Mouse (Mus musculus) left cerebral cortex, adult 2 months (tissue): Measurements from ENCODE around the gene Mfsd12. TPM values are rescaled to one million over a fixed set of nuclear protein-coding genes. Genes with fewer than 3 reads are reported as not detected.

ENCODE experiments used
- DNase-seq, 2 experiments: peaks; one replicate each; pipeline ENCODE4 v3.0.0; 2021 to 2022; ENCODE audit warnings: low spot score in 2 of 2, mixed read lengths in 1 of 2; ENCODE audit errors: extremely low spot score in 1 of 2
- H3K27ac ChIP-seq: fragments of 200-600 bp; 2 replicates; pipeline ENCODE4 v1.8.1; 2022
- H3K4me3 ChIP-seq: fragments of 200-600 bp; 2 replicates; pipeline ENCODE4 v1.8.1; 2022
- CTCF ChIP-seq: fragments of 200-600 bp; IDR thresholded peaks from 2 replicates; pipeline ENCODE4 v1.8.1; 2022; ENCODE audit warnings: antibody characterized with exemption, mild to moderate bottlenecking, moderate library complexity
- intact Hi-C: fragments of 180-260 bp; cut with DNase I; formaldehyde crosslinking; loops from one replicate; pipeline ENCODE4 v1.15.1; 2025
- total RNA-seq, 2 experiments: library from RNA; stranded (reverse); gene quantifications; 2 replicates each; pipeline ENCODE4 v1.2.3; 2021

The Mfsd12 gene
- total RNA-seq, 2 experiments from 2014 or later, result 38.2 to 40.2 TPM

DNA sequence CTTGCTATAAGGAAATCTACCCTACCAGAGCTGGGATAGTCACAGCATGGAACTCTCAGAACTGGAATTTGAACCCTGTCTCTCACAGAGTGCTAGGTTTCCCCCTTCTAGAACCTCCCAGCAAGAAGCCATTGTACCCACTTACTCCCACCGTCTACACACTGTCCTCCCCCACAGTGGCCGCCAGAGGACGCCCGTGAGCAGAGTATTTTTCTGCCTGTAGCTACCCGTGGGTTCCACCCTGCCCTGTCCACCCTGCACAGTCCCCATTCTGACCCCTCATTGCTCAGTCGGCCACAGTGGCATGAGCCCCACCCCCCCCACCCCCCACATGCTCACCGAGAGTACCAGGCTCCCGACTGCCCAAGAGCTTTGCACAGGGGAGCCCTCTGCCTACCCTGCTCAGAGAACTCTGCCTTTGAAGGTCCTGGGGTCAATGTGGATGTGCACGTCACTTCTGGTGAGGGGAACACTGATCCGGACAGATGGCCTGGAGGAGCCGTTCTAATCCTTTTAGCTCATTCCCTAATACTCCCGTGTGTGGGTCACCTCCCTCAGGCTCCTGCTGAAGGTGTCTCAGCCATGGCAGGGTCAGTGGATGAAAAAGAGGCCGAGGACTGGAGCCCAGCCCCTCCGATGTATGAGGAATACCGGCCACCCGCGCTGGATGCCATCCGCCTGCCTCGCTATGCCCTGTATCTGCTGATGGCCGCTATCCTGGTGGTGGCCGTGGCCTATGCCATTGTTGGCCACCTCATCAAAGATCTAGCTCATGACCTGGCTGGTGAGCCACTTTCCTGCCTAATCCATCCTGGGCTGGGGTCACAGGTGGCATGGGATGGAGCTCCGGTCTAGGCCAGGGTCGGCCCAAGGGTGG lies 32.7 kb downstream of the Mfsd12 start:
- H3K27ac ChIP-seq, result no peak overlapping the region
- intact Hi-C loops, result loop anchor here (1.0 kb wide), 1 partner anchor 60 kb away; no protein-coding TSS in a partner anchor
- H3K4me3 ChIP-seq, result no peak overlapping the region
- DNase-seq, result peak; percentile 70 to 79
- TF ChIP-seq CTCF, result peak; percentile 94

GRCm38 (mm10) chr10:81390678-81390965 lies 33.3 kb downstream of the Mfsd12 start:
- no peak for DNase-seq
- no peak overlapping the region for H3K27ac ChIP-seq
- TF ChIP-seq CTCF, result no peak
- intact Hi-C loops, result no loop called here
- no peak overlapping the region for H3K4me3 ChIP-seq

DNA sequence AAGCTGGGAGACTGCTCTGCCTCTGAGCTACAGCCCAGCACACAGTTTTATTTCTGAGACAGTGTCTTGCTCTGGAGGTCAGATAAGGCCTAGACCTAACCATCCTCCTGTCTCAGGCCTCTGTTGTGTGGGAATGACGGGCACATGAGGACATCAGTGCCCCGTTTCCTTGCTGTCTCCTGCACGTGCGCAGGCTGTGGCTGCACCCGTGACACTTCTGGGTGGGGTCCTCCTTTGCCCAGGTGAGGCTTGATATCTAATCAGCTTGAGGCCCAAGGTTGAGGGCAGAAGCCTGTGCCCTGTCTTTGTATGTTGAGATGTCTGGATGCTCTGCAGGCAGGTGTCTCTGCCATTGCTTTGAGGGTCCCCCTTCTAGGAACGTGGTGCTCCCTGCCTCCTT lies 35.0 kb downstream of the Mfsd12 start:
- Histone ChIP-seq H3K27ac (no peak overlapping the region), H3K4me3 (no peak overlapping the region)
- no peak for TF ChIP-seq CTCF
- no peak for DNase-seq
- intact Hi-C loops, result no loop called here

GRCm38 (mm10) chr10:81392781-81393185 lies 35.5 kb downstream of the Mfsd12 start, which contains the start of gene Smim24:
TSS of gene Smim24 (plus strand) at chr10:81393051.
- DNase-seq, result no peak
- no peak within 1 kb of the TSS for H3K4me3 ChIP-seq
- TF ChIP-seq CTCF, result no peak
- intact Hi-C loops, result no loop called here
- no peak within 1 kb of the TSS; the same call in 1 of the 2 replicates for H3K27ac ChIP-seq

DNA sequence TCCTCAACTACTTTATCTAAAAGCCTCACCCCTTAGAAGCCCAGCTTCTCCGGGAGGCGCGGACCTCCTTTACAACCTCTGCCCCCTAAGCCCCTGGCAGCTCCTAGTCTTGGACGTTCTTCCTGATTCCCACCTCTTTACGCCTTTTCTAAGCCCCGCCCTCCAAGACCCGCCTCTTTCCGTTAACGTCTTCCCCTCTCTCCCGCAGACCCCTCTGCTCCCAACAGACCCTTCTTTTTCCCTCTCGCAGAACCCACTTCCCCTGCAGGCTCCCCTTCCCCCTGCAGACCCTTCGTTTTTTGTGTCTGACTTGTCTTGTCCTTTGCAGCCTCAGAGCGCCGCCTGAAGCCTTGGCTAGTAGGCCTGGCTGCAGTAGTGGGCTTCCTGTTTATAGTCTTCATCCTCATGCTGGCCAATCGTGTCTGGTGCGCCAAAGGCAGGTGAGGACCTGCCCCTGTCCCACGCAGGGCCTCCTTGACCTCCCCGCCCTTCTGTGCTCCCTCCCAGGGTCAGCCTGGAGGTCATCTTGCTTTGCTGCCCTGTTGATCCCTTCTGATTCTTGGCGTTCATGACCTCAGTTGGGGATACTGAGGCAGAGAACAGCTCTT lies 36.3 kb downstream of the Mfsd12 start:
- H3K27ac ChIP-seq, result no peak overlapping the region; the same call in 1 of the 2 replicates
- no peak for DNase-seq
- intact Hi-C loops, result no loop called here
- H3K4me3 ChIP-seq, result no peak overlapping the region
- TF ChIP-seq CTCF, result no peak

GRCm38 (mm10) chr10:81395127-81395526 lies 37.8 kb downstream of the Mfsd12 start:
- peak; percentile 58 to 63 for DNase-seq
- intact Hi-C loops, result loop anchor here (1.0 kb wide), 1 partner anchor 55 kb away; no protein-coding TSS in a partner anchor
- TF ChIP-seq CTCF, result peak; percentile 96

GRCm38 (mm10) chr10:81395865-81396264 lies 38.6 kb downstream of the Mfsd12 start:
- no peak for TF ChIP-seq CTCF
- Histone ChIP-seq H3K4me3 (no peak overlapping the region), H3K27ac (no peak overlapping the region)
- no peak for DNase-seq
- intact Hi-C loops, result loop anchor here (1.0 kb wide), 1 partner anchor 54 kb away; no protein-coding TSS in a partner anchor

More at GRCm38 (mm10) chr10:81395127-81395526, 37.8 kb downstream of the Mfsd12 start:
- no peak overlapping the region for H3K27ac ChIP-seq
- no peak overlapping the region for H3K4me3 ChIP-seq

GRCm38 (mm10) chr10:81396749-81397148 lies 39.5 kb downstream of the Mfsd12 start:
- H3K27ac ChIP-seq, result no peak overlapping the region
- H3K4me3 ChIP-seq, result no peak overlapping the region
- TF ChIP-seq CTCF, result no peak
- DNase-seq, result no peak
- intact Hi-C loops, result no loop called here

- DNase-seq, result no peak
- Histone ChIP-seq H3K27ac (no peak overlapping the region), H3K4me3 (no peak overlapping the region)
- TF ChIP-seq CTCF, result no peak
- intact Hi-C loops, result no loop called here
These were observed 42.0 kb downstream of the Mfsd12 start for GRCm38 (mm10) chr10:81399296-81399695.

- no peak for DNase-seq
- intact Hi-C loops, result no loop called here
- no peak overlapping the region for H3K27ac ChIP-seq
- no peak overlapping the region; the same call in 1 of the 2 replicates for H3K4me3 ChIP-seq
- no peak for TF ChIP-seq CTCF
These were observed 42.6 kb downstream of the Mfsd12 start for GRCm38 (mm10) chr10:81399798-81400308.

DNA sequence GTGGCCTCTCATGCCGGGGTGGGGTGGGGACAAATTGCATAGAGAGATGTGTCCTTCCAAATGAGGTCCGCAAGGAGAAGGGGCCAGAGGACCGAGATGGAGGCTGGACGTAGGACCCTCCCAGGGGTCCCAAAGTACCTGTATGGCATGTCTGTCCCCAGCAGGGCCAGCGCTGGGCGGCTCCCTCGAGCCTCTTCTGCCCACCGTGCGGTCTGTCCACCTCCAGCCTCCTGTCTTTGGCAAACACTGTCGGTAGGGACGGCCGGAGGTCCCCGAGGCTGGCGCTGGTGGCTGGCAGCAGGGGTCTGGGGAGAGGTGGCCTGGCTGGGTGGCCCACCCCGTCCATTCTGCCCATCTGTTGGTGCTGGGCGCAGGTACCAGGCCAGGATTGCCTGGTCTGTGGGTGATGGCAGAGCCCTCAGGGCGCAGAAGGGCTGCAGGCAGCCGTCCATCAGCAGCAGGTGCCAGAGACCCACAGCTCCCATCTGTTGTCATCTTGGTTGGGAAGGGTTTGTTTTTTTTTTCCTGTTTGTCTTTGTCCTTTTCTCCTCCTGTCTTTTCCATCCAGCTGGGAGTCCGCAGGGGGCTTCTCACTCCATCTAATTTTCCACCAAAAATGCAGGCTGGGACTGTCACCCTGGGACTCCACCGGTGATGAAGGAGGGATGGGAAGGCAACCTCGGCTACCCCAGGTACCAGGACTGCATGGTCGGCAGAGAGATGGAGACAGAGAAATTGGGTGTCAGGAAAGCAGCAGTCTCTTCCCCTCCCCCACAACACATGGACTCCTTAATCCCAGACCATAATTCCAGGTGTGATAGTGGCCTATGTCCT lies 43.3 kb downstream of the Mfsd12 start:
- Histone ChIP-seq H3K4me3 (peak overlapping the region; percentile 31), H3K27ac (peak overlapping the region; percentile 85)
- intact Hi-C loops, result no loop called here
- DNase-seq, result no peak
- no peak for TF ChIP-seq CTCF
